Mouse (Mus musculus) C3H10T1/2 (cell line): ENCODE data around the gene Olfr690. TPM values are rescaled to one million over a fixed set of nuclear protein-coding genes. Genes with fewer than 3 reads are reported as not detected.

ENCODE experiments used
- polyA plus RNA-seq, 2 experiments: library from polyadenylated mRNA; unstranded; fragments of >200 nt; fragmentation: generic; extraction: Trizol; gene quantifications; one replicate each; pipeline ENCODE4 v1.2.1; 2012; ENCODE audit warnings: missing spikeins in 2 of 2

Olfr690 gene
- polyA plus RNA-seq: not detected

GRCm38 (mm10) chr7:105334004-105334403 lies at the start of gene Olfr690:
TSS of gene Olfr690 (minus strand) at chr7:105334104.

GRCm38 (mm10) chr7:105374866-105375265 lies 41.0 kb upstream of the Olfr690 start, which contains the start of gene Gm5901:
TSS of gene Gm5901 (plus strand) at chr7:105375038.

GRCm38 (mm10) chr7:105367930-105368329 lies 34.0 kb upstream of the Olfr690 start, which contains the start of gene Olfr692:
TSS of gene Olfr692 (plus strand) at chr7:105368230.

GRCm38 (mm10) chr7:105342170-105342569 lies 8.3 kb upstream of the Olfr690 start, which contains the start of gene Olfr691:
TSS of gene Olfr691 (minus strand) at chr7:105342270.

GRCm38 (mm10) chr7:105310865-105311264 lies 23.0 kb downstream of the Olfr690 start, which contains the start of gene Olfr689:
TSS of gene Olfr689 (plus strand) at chr7:105311165.

GRCm38 (mm10) chr7:105287795-105288194 lies 46.1 kb downstream of the Olfr690 start, which contains the start of gene Olfr688:
TSS of gene Olfr688 (plus strand) at chr7:105288095.

Other genes with a start within 250 kb of the Olfr690 start
- not detected for gene Olfr680-ps1, start 241.3 kb downstream of the Olfr690 start, polyA plus RNA-seq
- gene Olfr681, start 217.3 kb downstream of the Olfr690 start, polyA plus RNA-seq: not detected
- gene Olfr683, start 187.1 kb downstream of the Olfr690 start, polyA plus RNA-seq: not detected
- gene Olfr684, start 170.5 kb downstream of the Olfr690 start, polyA plus RNA-seq: not detected
- gene Olfr685, start 148.1 kb downstream of the Olfr690 start, polyA plus RNA-seq: not detected
- not detected for gene Olfr686, start 126.6 kb downstream of the Olfr690 start, polyA plus RNA-seq
- gene Olfr688, start 46.0 kb downstream of the Olfr690 start, polyA plus RNA-seq: not detected
- gene Olfr689, start 22.9 kb downstream of the Olfr690 start, polyA plus RNA-seq: not detected
- under 1 TPM in 1 of 2 experiments, not detected in 1; 0.02 TPM for gene Olfr691, start 8.2 kb upstream of the Olfr690 start, polyA plus RNA-seq
- gene Olfr692, start 34.1 kb upstream of the Olfr690 start, polyA plus RNA-seq: not detected
- gene Gm5901, start 40.9 kb upstream of the Olfr690 start, polyA plus RNA-seq: under 1 TPM in 1 of 2 experiments, not detected in 1; 0.09 TPM
- gene Fam160a2, start 66.0 kb upstream of the Olfr690 start, polyA plus RNA-seq: 10 to 100 TPM; 11.6 to 17.4 TPM
- under 1 TPM in 1 of 2 experiments, not detected in 1; 0.01 TPM for gene Cnga4, start 70.5 kb upstream of the Olfr690 start, polyA plus RNA-seq
- gene Cckbr, start 91.6 kb upstream of the Olfr690 start, polyA plus RNA-seq: under 1 TPM in 1 of 2 experiments, not detected in 1; 0.02 TPM
- gene Cavin3, start 148.2 kb upstream of the Olfr690 start, polyA plus RNA-seq: 100 to 1,000 TPM; 166 to 272 TPM
- 10 to 100 TPM; 32.0 to 79.2 TPM for gene Smpd1, start 220.3 kb upstream of the Olfr690 start, polyA plus RNA-seq
- 10 to 100 TPM; 28.1 to 45.2 TPM for gene Apbb1, start 247.5 kb upstream of the Olfr690 start, polyA plus RNA-seq